Mouse (Mus musculus): ENCODE measurements at regions not wholly inside any gene's neighbourhood (a gene's known extent, or its start where the extent isn't known, plus 50 kb on each side); places are given as distances from the start of the nearest gene placed in this dataset.

GRCm38 (mm10) chr2:137977767-137978166 is 278.6 kb upstream of the Btbd3 start:
- no peak for DNase-seq (ENCODE audit: low read depth in 1 of 2, low spot score in 2 of 2)

GRCm38 (mm10) chr2:137974651-137975050 is 281.7 kb upstream of the Btbd3 start:
- DNase-seq (ENCODE audit: low read depth in 1 of 2, low spot score in 2 of 2): no peak

- DNase-seq (ENCODE audit: low read depth in 1 of 2, low spot score in 2 of 2): no peak
Observed at GRCm38 (mm10) chr2:137969156-137969555, 287.2 kb upstream of the Btbd3 start.

- no peak for DNase-seq (ENCODE audit: low read depth in 1 of 2, low spot score in 2 of 2)
Observed at GRCm38 (mm10) chr2:137966460-137967076, 289.8 kb upstream of the Btbd3 start.

- no peak for DNase-seq (ENCODE audit: low read depth in 1 of 2, low spot score in 2 of 2)
Observed at GRCm38 (mm10) chr2:137954830-137955229, 301.5 kb upstream of the Btbd3 start.

GRCm38 (mm10) chr2:137953144-137953543 is 303.2 kb upstream of the Btbd3 start:
- DNase-seq (ENCODE audit: low read depth in 1 of 2, low spot score in 2 of 2): no peak

- DNase-seq (ENCODE audit: low read depth in 1 of 2, low spot score in 2 of 2): no peak
Observed at GRCm38 (mm10) chr2:137951942-137952341, 304.4 kb upstream of the Btbd3 start.

- DNase-seq (ENCODE audit: low read depth in 1 of 2, low spot score in 2 of 2): no peak
Observed at GRCm38 (mm10) chr2:137950931-137951330, 305.4 kb upstream of the Btbd3 start.

- no peak for DNase-seq (ENCODE audit: low read depth in 1 of 2, low spot score in 2 of 2)
Observed at GRCm38 (mm10) chr2:137942753-137943152, 313.6 kb upstream of the Btbd3 start.

GRCm38 (mm10) chr2:137939591-137939990 is 316.8 kb upstream of the Btbd3 start:
- no peak for DNase-seq (ENCODE audit: low read depth in 1 of 2, low spot score in 2 of 2)

- DNase-seq (ENCODE audit: low read depth in 1 of 2, low spot score in 2 of 2): no peak
Observed at GRCm38 (mm10) chr2:137938831-137939480, 317.4 kb upstream of the Btbd3 start.

GRCm38 (mm10) chr2:137936613-137937012 is 319.8 kb upstream of the Btbd3 start:
- no peak for DNase-seq (ENCODE audit: low read depth in 1 of 2, low spot score in 2 of 2)

- DNase-seq (ENCODE audit: low read depth in 1 of 2, low spot score in 2 of 2): no peak
Observed at GRCm38 (mm10) chr2:137932931-137933330, 323.4 kb upstream of the Btbd3 start.

- DNase-seq (ENCODE audit: low read depth in 1 of 2, low spot score in 2 of 2): no peak
Observed at GRCm38 (mm10) chr2:137932488-137932887, 323.9 kb upstream of the Btbd3 start.

GRCm38 (mm10) chr2:137925488-137925887 is 330.9 kb upstream of the Btbd3 start:
- DNase-seq (ENCODE audit: low read depth in 1 of 2, low spot score in 2 of 2): no peak

GRCm38 (mm10) chr2:137924576-137924975 is 331.8 kb upstream of the Btbd3 start:
- DNase-seq (ENCODE audit: low read depth in 1 of 2, low spot score in 2 of 2): no peak

GRCm38 (mm10) chr2:137898425-137898824 is 357.9 kb upstream of the Btbd3 start:
- no peak for DNase-seq (ENCODE audit: low read depth in 1 of 2, low spot score in 2 of 2)

GRCm38 (mm10) chr2:137880211-137881031 is 375.9 kb upstream of the Btbd3 start:
- no peak for DNase-seq (ENCODE audit: low read depth in 1 of 2, low spot score in 2 of 2)

- no peak for DNase-seq (ENCODE audit: low read depth in 1 of 2, low spot score in 2 of 2)
Observed at GRCm38 (mm10) chr2:137869676-137870075, 386.7 kb upstream of the Btbd3 start.

- no peak for DNase-seq (ENCODE audit: low read depth in 1 of 2, low spot score in 2 of 2)
Observed at GRCm38 (mm10) chr2:137854494-137854893, 401.9 kb upstream of the Btbd3 start.

GRCm38 (mm10) chr2:137853399-137854259 is 402.7 kb upstream of the Btbd3 start:
- DNase-seq (ENCODE audit: low read depth in 1 of 2, low spot score in 2 of 2): no peak
